Mouse (Mus musculus) MEL (cell line): ENCODE results near the gene Spata32. TPM values are rescaled to one million over a fixed set of nuclear protein-coding genes. Genes with fewer than 3 reads are reported as not detected.
A peak's percentile ranks its signal among the peaks of the same experiment; 100 is the strongest.
"Not testable (repeated sequence)": the region's sequence is repeated elsewhere in the genome, so short reads cannot be mapped to it uniquely, and the experiment has no call there.

Experiments
- DNase-seq: peaks from one replicate; pipeline ENCODE4 v3.0.0; 2011; ENCODE audit warnings: low read depth, low spot score
- H3K27ac ChIP-seq: 2 replicates; pipeline ENCODE4 v1.5.1; 2012; ENCODE audit warnings: low read depth, mild to moderate bottlenecking, control low read depth, low read length, moderate library complexity; ENCODE audit not compliant: control insufficient read depth
- H3K27me3 ChIP-seq, 2 experiments: fragments of 150-350 bp in 1 of 2; sonication (generic) in 1 of 2; 2 replicates each; pipeline ENCODE4 v1.6.1; 2012; ENCODE audit warnings: low read length in 2 of 2, mild to moderate bottlenecking in 2 of 2, improper control_type of control experiment in 1 of 2, moderate library complexity in 1 of 2; ENCODE audit not compliant: insufficient read depth in 2 of 2, control insufficient read depth in 1 of 2
- H3K36me3 ChIP-seq, 2 experiments: 2 replicates each; pipeline ENCODE4 v1.6.1; 2012 to 2014; ENCODE audit warnings: low read length in 2 of 2, improper control_type of control experiment in 1 of 2, inconsistent platforms in 1 of 2, mild to moderate bottlenecking in 1 of 2; ENCODE audit not compliant: insufficient read depth in 2 of 2, control insufficient read depth in 1 of 2
- H3K4me1 ChIP-seq, 2 experiments: fragments of 150-350 bp in 1 of 2; sonication (generic) in 1 of 2; 2 replicates each; pipeline ENCODE4 v1.6.1; 2012; ENCODE audit warnings: low read length in 2 of 2, improper control_type of control experiment in 1 of 2, mild to moderate bottlenecking in 1 of 2; ENCODE audit not compliant: insufficient read depth in 2 of 2, control insufficient read depth in 1 of 2
- H3K4me3 ChIP-seq, 2 experiments: fragments of 150-350 bp in 1 of 2; sonication (generic) in 1 of 2; 2 replicates each; pipeline ENCODE4 v1.5.1; 2012; ENCODE audit warnings: low read depth in 2 of 2, low read length in 2 of 2, mild to moderate bottlenecking in 2 of 2, moderate library complexity in 2 of 2, control low read depth in 1 of 2, improper control_type of control experiment in 1 of 2; ENCODE audit not compliant: control insufficient read depth in 1 of 2, insufficient read depth in 1 of 2
- H3K79me2 ChIP-seq: 2 replicates; pipeline ENCODE4 v1.6.1; 2012; ENCODE audit warnings: mild to moderate bottlenecking, low read length, moderate library complexity; ENCODE audit not compliant: control insufficient read depth, poor library complexity, insufficient read depth
- H3K9ac ChIP-seq: 2 replicates; pipeline ENCODE4 v1.6.1; 2012; ENCODE audit warnings: low read depth, mild to moderate bottlenecking, control low read depth, low read length, moderate library complexity; ENCODE audit not compliant: control insufficient read depth, poor library complexity, severe bottlenecking
- H3K9me3 ChIP-seq: fragments of 150-350 bp; sonication (generic); replicated peaks from 2 replicates; pipeline ENCODE4 v1.6.1; 2012; ENCODE audit warnings: mild to moderate bottlenecking, low read length, improper control_type of control experiment, moderate library complexity; ENCODE audit not compliant: insufficient read depth
- CHD1 ChIP-seq: IDR thresholded peaks from 2 replicates; pipeline ENCODE4 v1.6.1; 2012; ENCODE audit warnings: low read depth, mild to moderate bottlenecking, inconsistent platforms, low read length, improper control_type of control experiment
- CTCF ChIP-seq, 3 experiments: IDR thresholded peaks in 2 of 3; conservative IDR thresholded peaks in 1 of 3; 2 replicates each; pipeline ENCODE4 v1.5.1; 2011 to 2012; ENCODE audit warnings: low read length in 3 of 3, low read depth in 2 of 3, mild to moderate bottlenecking in 2 of 3, improper control_type of control experiment in 1 of 3, inconsistent platforms in 1 of 3, mixed read lengths in 1 of 3, moderate library complexity in 1 of 3; ENCODE audit not compliant: control insufficient read depth in 1 of 3, insufficient read depth in 1 of 3, poor library complexity in 1 of 3, severe bottlenecking in 1 of 3
- E2F4 ChIP-seq: IDR thresholded peaks from 2 replicates; pipeline ENCODE4 v1.6.1; 2011; ENCODE audit warnings: low read depth, low read length, improper control_type of control experiment, borderline replicate concordance
- EP300 ChIP-seq, 2 experiments: IDR thresholded peaks; 2 replicates each; pipeline ENCODE4 v1.6.1; 2011; ENCODE audit warnings: improper control_type of control experiment in 2 of 2, low read length in 2 of 2, low read depth in 1 of 2, mild to moderate bottlenecking in 1 of 2
- ETS1 ChIP-seq: IDR thresholded peaks from 2 replicates; pipeline ENCODE4 v1.6.1; 2012; ENCODE audit warnings: low read depth, mild to moderate bottlenecking, inconsistent platforms, low read length, improper control_type of control experiment, moderate library complexity
- GABPA ChIP-seq: IDR thresholded peaks from 2 replicates; pipeline ENCODE4 v1.6.1; 2012; ENCODE audit warnings: low read depth, mild to moderate bottlenecking, inconsistent platforms, low read length, improper control_type of control experiment, moderate library complexity
- GATA1 ChIP-seq: IDR thresholded peaks from 2 replicates; pipeline ENCODE4 v1.6.1; 2011; ENCODE audit warnings: low read depth, low read length, improper control_type of control experiment
- HCFC1 ChIP-seq: IDR thresholded peaks from 2 replicates; pipeline ENCODE4 v1.6.1; 2012; ENCODE audit warnings: low read depth, mild to moderate bottlenecking, inconsistent platforms, low read length, improper control_type of control experiment, moderate library complexity
- MAX ChIP-seq: IDR thresholded peaks from 2 replicates; pipeline ENCODE4 v1.6.1; 2011; ENCODE audit warnings: low read length, improper control_type of control experiment
- MXI1 ChIP-seq: IDR thresholded peaks from 2 replicates; pipeline ENCODE4 v1.6.1; 2011; ENCODE audit warnings: mild to moderate bottlenecking, low read depth, low read length, improper control_type of control experiment
- MYC ChIP-seq: IDR thresholded peaks from 2 replicates; pipeline ENCODE4 v1.6.1; 2011; ENCODE audit warnings: low read depth, mild to moderate bottlenecking, low read length, improper control_type of control experiment, moderate library complexity
- NELFE ChIP-seq: IDR thresholded peaks from 2 replicates; pipeline ENCODE4 v1.6.1; 2011; ENCODE audit warnings: low read depth, low read length, improper control_type of control experiment
- SIN3A ChIP-seq: IDR thresholded peaks from 2 replicates; pipeline ENCODE4 v1.6.1; 2012; ENCODE audit warnings: low read length, improper control_type of control experiment, inconsistent platforms
- SMC3 ChIP-seq: IDR thresholded peaks from 2 replicates; pipeline ENCODE4 v1.6.1; 2011; ENCODE audit warnings: low read depth, low read length, improper control_type of control experiment
- TBP ChIP-seq: IDR thresholded peaks from 2 replicates; pipeline ENCODE4 v1.8.0; 2011; ENCODE audit warnings: low read depth, low read length, improper control_type of control experiment
- UBTF ChIP-seq: IDR thresholded peaks from 2 replicates; pipeline ENCODE4 v1.6.1; 2012; ENCODE audit warnings: low read depth, mild to moderate bottlenecking, inconsistent platforms, low read length, improper control_type of control experiment, moderate library complexity, borderline replicate concordance; ENCODE audit not compliant: insufficient read depth
- ZKSCAN1 ChIP-seq: IDR thresholded peaks from 2 replicates; pipeline ENCODE4 v1.6.1; 2012; ENCODE audit warnings: low read depth, mild to moderate bottlenecking, inconsistent platforms, low read length, improper control_type of control experiment, moderate library complexity
- ZNF384 ChIP-seq: IDR thresholded peaks from 2 replicates; pipeline ENCODE4 v1.6.1; 2012; ENCODE audit warnings: low read depth, mild to moderate bottlenecking, inconsistent platforms, low read length, improper control_type of control experiment
- polyA plus RNA-seq, 2 experiments: library from polyadenylated mRNA; stranded (reverse) in 1 of 2; unstranded in 1 of 2; fragments of >175 nt in 1 of 2; fragments of >200 nt in 1 of 2; gene quantifications; 2 replicates each; pipeline versions ENCODE4 v1.2.1 to v1.2.4; 2012; ENCODE audit warnings: low replicate concordance in 2 of 2, low read depth in 1 of 2; ENCODE audit not compliant: insufficient read length in 2 of 2, insufficient read depth in 1 of 2, missing spikeins in 1 of 2
- total RNA-seq: library from RNA; depleted of rRNA; stranded (reverse); fragments of 300-350 nt; gene quantifications from 2 replicates; pipeline ENCODE4 v1.2.3, GENCODE M21; 2012

Spata32 gene
- total and polyA plus RNA-seq, 3 experiments: not detected

- no peak for DNase-seq
- Histone ChIP-seq H3K9me3 (no peaks in the 10 kb centered on the region), H3K9ac (no peak overlapping the region), H3K27me3 (no peaks in the 10 kb centered on the region), H3K4me1 (peaks cover 0 to 9% of the 10 kb centered on the region in 2 experiments; a peak in 2 of 4 replicates)
- TF ChIP-seq ZNF384 (no peak), SMC3 (no peak), MYC (no peak), GABPA (no peak), EP300 (IDR thresholded peaks at IDR 0.05; ENCODE audit: low read depth in 1 of 2, low read length in 2 of 2) (no peak), ZKSCAN1 (no peak), UBTF (no peak)
- TF ChIP-seq, all 39 proteins: peak for 0
- H3K27ac ChIP-seq: no peak overlapping the region
- H3K4me3 ChIP-seq: no peak overlapping the region
- H3K36me3 ChIP-seq: peaks cover 0 to 3% of the 10 kb centered on the region in 2 experiments; a peak in 2 of 4 replicates
- H3K79me2 ChIP-seq: no peaks in the 10 kb centered on the region
Observed at GRCm38 (mm10) chr11:103223951-103224456, 5.8 kb upstream of the Spata32 start.

GRCm38 (mm10) chr11:103223444-103223843 is 5.2 kb upstream of the Spata32 start:
- Histone ChIP-seq H3K27ac (no peak overlapping the region), H3K79me2 (no peaks in the 10 kb centered on the region), H3K4me3 (no peak overlapping the region), H3K9ac (no peak overlapping the region), H3K27me3 (no peaks in the 10 kb centered on the region), H3K36me3 (peaks cover 0 to 3% of the 10 kb centered on the region in 2 experiments; a peak in 2 of 4 replicates), H3K4me1 (peaks cover 0 to 9% of the 10 kb centered on the region in 2 experiments; a peak in 2 of 4 replicates), H3K9me3 (no peaks in the 10 kb centered on the region)
- no peak for TF ChIP-seq CTCF (IDR thresholded peaks at IDR 0.05 in 2 of 3, conservative IDR thresholded peaks at IDR 0.05 in 1 of 3; ENCODE audit: control insufficient read depth in 1 of 3, insufficient read depth in 1 of 3, low read depth in 2 of 3, low read length in 3 of 3, poor library complexity in 1 of 3, severe bottlenecking in 1 of 3)
- no peak for TF ChIP-seq HCFC1
- no peak for TF ChIP-seq SIN3A
- no peak for TF ChIP-seq SMC3
- TF ChIP-seq ETS1: no peak
- TF ChIP-seq E2F4: no peak
- no peak for TF ChIP-seq MYC
- TF ChIP-seq MXI1: no peak
- no peak for TF ChIP-seq NELFE
- no peak for TF ChIP-seq MAX
- no peak for TF ChIP-seq CHD1
- no peak for DNase-seq

GRCm38 (mm10) chr11:103222718-103223117 is 4.5 kb upstream of the Spata32 start:
- H3K36me3 ChIP-seq, H3K4me3 ChIP-seq: not testable (repeated sequence)

More at GRCm38 (mm10) chr11:103222718-103223117, 4.5 kb upstream of the Spata32 start:
- peak; percentile 55 for DNase-seq
- not testable (repeated sequence) for H3K9ac ChIP-seq
- TF ChIP-seq EP300 (IDR thresholded peaks at IDR 0.05; ENCODE audit: low read depth in 1 of 2, low read length in 2 of 2) (peak in 1 of 2 experiments; percentile 36; a peak in 1 of 4 replicates), ZNF384 (peak; percentile 86), TBP (peak; percentile 40; the same call in 1 of the 2 replicates), GATA1 (peak; percentile 62; the same call in 1 of the 2 replicates)
- TF ChIP-seq, all 39 proteins: peak for 4; not testable (repeated sequence) for 35
- not testable (repeated sequence) for H3K4me1 ChIP-seq, H3K27me3 ChIP-seq, H3K79me2 ChIP-seq, H3K27ac ChIP-seq, H3K9me3 ChIP-seq
